Mouse (Mus musculus): ENCODE data around the gene Rasa3. TPM values are rescaled to one million over a fixed set of nuclear protein-coding genes. Genes with fewer than 3 reads are reported as not detected.

Gene Rasa3
- polyA plus RNA-seq, 1 experiment: 39.6 TPM

GRCm38 (mm10) chr8:13605920-13606480, 71.4 kb downstream of the Rasa3 start:
- Histone ChIP-seq H3K79me2 (ENCODE audit: control insufficient read depth, insufficient read depth) (no peaks in the 10 kb centered on the region), H3K4me3 (no peak overlapping the region), H3K36me3 (ENCODE audit: control insufficient read depth, insufficient read depth) (peaks cover 21% of the 10 kb centered on the region), H3K4me2 (ENCODE audit: low read depth) (no peak overlapping the region), H3ac (ENCODE audit: control insufficient read depth, insufficient read length) (no peak overlapping the region), H3K27me3 (ENCODE audit: control insufficient read depth, insufficient read depth, insufficient read length) (no peaks in the 10 kb centered on the region)
- TF ChIP-seq TCF12 (IDR thresholded peaks at IDR 0.05; ENCODE audit: insufficient read depth, poor library complexity, severe bottlenecking) (no peak), USF1 (IDR thresholded peaks at IDR 0.05; ENCODE audit: low read depth) (no peak), REST (IDR thresholded peaks at IDR 0.05; ENCODE audit: insufficient read depth, insufficient read length) (no peak), E2F4 (IDR thresholded peaks at IDR 0.05; ENCODE audit: insufficient read depth) (no peak), TCF3 (IDR thresholded peaks at IDR 0.05; ENCODE audit: insufficient read length, low read depth) (no peak), POLR2A (IDR thresholded peaks at IDR 0.05; ENCODE audit: insufficient read length, low read depth) (no peak), SRF (IDR thresholded peaks at IDR 0.05; ENCODE audit: control insufficient read depth, insufficient read length, low read depth) (no peak), CEBPB (IDR thresholded peaks at IDR 0.05; ENCODE audit: insufficient read depth, poor library complexity, severe bottlenecking) (no peak), MAX (IDR thresholded peaks at IDR 0.05; ENCODE audit: low read depth) (no peak)

- TF ChIP-seq POLR2AphosphoS2 (IDR thresholded peaks at IDR 0.05; ENCODE audit: insufficient read length, low read depth) (no peak), MYOG (IDR thresholded peaks at IDR 0.05; ENCODE audit: control insufficient read depth in 1 of 3, insufficient read depth in 1 of 3, insufficient read length in 2 of 3, low read depth in 2 of 3) (no peak), REST (IDR thresholded peaks at IDR 0.05; ENCODE audit: insufficient read depth, insufficient read length) (no peak), TCF12 (IDR thresholded peaks at IDR 0.05; ENCODE audit: insufficient read depth, poor library complexity, severe bottlenecking) (no peak), USF1 (IDR thresholded peaks at IDR 0.05; ENCODE audit: low read depth) (no peak), E2F4 (IDR thresholded peaks at IDR 0.05; ENCODE audit: insufficient read depth) (no peak), CEBPB (IDR thresholded peaks at IDR 0.05; ENCODE audit: insufficient read depth, poor library complexity, severe bottlenecking) (no peak), SRF (IDR thresholded peaks at IDR 0.05; ENCODE audit: control insufficient read depth, insufficient read length, low read depth) (no peak), POLR2A (IDR thresholded peaks at IDR 0.05; ENCODE audit: insufficient read length, low read depth) (no peak)
- no peaks in the 10 kb centered on the region for H3K79me2 ChIP-seq (ENCODE audit: control insufficient read depth, insufficient read depth)
- no peaks in the 10 kb centered on the region for H3K27me3 ChIP-seq (ENCODE audit: control insufficient read depth, insufficient read depth, insufficient read length)
- no peak overlapping the region for H3K4me2 ChIP-seq (ENCODE audit: low read depth)
- H3K4me3 ChIP-seq: no peak overlapping the region
- H3K36me3 ChIP-seq (ENCODE audit: control insufficient read depth, insufficient read depth): peaks cover 21% of the 10 kb centered on the region
- H3ac ChIP-seq (ENCODE audit: control insufficient read depth, insufficient read length): no peak overlapping the region
Observed at GRCm38 (mm10) chr8:13602621-13603020, 74.8 kb downstream of the Rasa3 start.

GRCm38 (mm10) chr8:13601166-13601565, 76.2 kb downstream of the Rasa3 start:
- Histone ChIP-seq H3K4me2 (ENCODE audit: low read depth) (no peak overlapping the region), H3K36me3 (ENCODE audit: control insufficient read depth, insufficient read depth) (peaks cover 26% of the 10 kb centered on the region), H3K27me3 (ENCODE audit: control insufficient read depth, insufficient read depth, insufficient read length) (no peaks in the 10 kb centered on the region), H3ac (ENCODE audit: control insufficient read depth, insufficient read length) (no peak overlapping the region), H3K79me2 (ENCODE audit: control insufficient read depth, insufficient read depth) (no peaks in the 10 kb centered on the region), H3K4me3 (no peak overlapping the region)
- no peak for TF ChIP-seq CEBPB (IDR thresholded peaks at IDR 0.05; ENCODE audit: insufficient read depth, poor library complexity, severe bottlenecking)
- TF ChIP-seq MYOG (IDR thresholded peaks at IDR 0.05; ENCODE audit: control insufficient read depth in 1 of 3, insufficient read depth in 1 of 3, insufficient read length in 2 of 3, low read depth in 2 of 3): no peak
- no peak for TF ChIP-seq USF1 (IDR thresholded peaks at IDR 0.05; ENCODE audit: low read depth)
- TF ChIP-seq E2F4 (IDR thresholded peaks at IDR 0.05; ENCODE audit: insufficient read depth): no peak
- no peak for TF ChIP-seq TCF12 (IDR thresholded peaks at IDR 0.05; ENCODE audit: insufficient read depth, poor library complexity, severe bottlenecking)
- no peak for TF ChIP-seq TCF3 (IDR thresholded peaks at IDR 0.05; ENCODE audit: insufficient read length, low read depth)
- no peak for TF ChIP-seq SRF (IDR thresholded peaks at IDR 0.05; ENCODE audit: control insufficient read depth, insufficient read length, low read depth)
- no peak for TF ChIP-seq REST (IDR thresholded peaks at IDR 0.05; ENCODE audit: insufficient read depth, insufficient read length)
- TF ChIP-seq POLR2AphosphoS2 (IDR thresholded peaks at IDR 0.05; ENCODE audit: insufficient read length, low read depth): no peak

GRCm38 (mm10) chr8:13600716-13601115, 76.7 kb downstream of the Rasa3 start:
- H3K36me3 ChIP-seq (ENCODE audit: control insufficient read depth, insufficient read depth): peaks cover 26% of the 10 kb centered on the region
- no peaks in the 10 kb centered on the region for H3K27me3 ChIP-seq (ENCODE audit: control insufficient read depth, insufficient read depth, insufficient read length)
- no peak for TF ChIP-seq MAX (IDR thresholded peaks at IDR 0.05; ENCODE audit: low read depth)
- no peaks in the 10 kb centered on the region for H3K79me2 ChIP-seq (ENCODE audit: control insufficient read depth, insufficient read depth)
- no peak overlapping the region for H3K4me2 ChIP-seq (ENCODE audit: low read depth)
- no peak overlapping the region for H3ac ChIP-seq (ENCODE audit: control insufficient read depth, insufficient read length)
- H3K4me3 ChIP-seq: no peak overlapping the region

GRCm38 (mm10) chr8:13600204-13600603, 77.2 kb downstream of the Rasa3 start:
- TF ChIP-seq TCF3 (IDR thresholded peaks at IDR 0.05; ENCODE audit: insufficient read length, low read depth) (no peak), USF1 (IDR thresholded peaks at IDR 0.05; ENCODE audit: low read depth) (no peak), MAX (IDR thresholded peaks at IDR 0.05; ENCODE audit: low read depth) (no peak), TCF12 (IDR thresholded peaks at IDR 0.05; ENCODE audit: insufficient read depth, poor library complexity, severe bottlenecking) (no peak), SRF (IDR thresholded peaks at IDR 0.05; ENCODE audit: control insufficient read depth, insufficient read length, low read depth) (no peak), E2F4 (IDR thresholded peaks at IDR 0.05; ENCODE audit: insufficient read depth) (no peak), MYOD1 (IDR thresholded peaks at IDR 0.05; ENCODE audit: control insufficient read depth in 1 of 3, insufficient read length in 2 of 3, low read depth in 2 of 3) (no peak), POLR2AphosphoS2 (IDR thresholded peaks at IDR 0.05; ENCODE audit: insufficient read length, low read depth) (no peak), REST (IDR thresholded peaks at IDR 0.05; ENCODE audit: insufficient read depth, insufficient read length) (no peak)
- Histone ChIP-seq H3ac (ENCODE audit: control insufficient read depth, insufficient read length) (no peak overlapping the region), H3K27me3 (ENCODE audit: control insufficient read depth, insufficient read depth, insufficient read length) (no peaks in the 10 kb centered on the region), H3K4me2 (ENCODE audit: low read depth) (no peak overlapping the region), H3K79me2 (ENCODE audit: control insufficient read depth, insufficient read depth) (no peaks in the 10 kb centered on the region), H3K36me3 (ENCODE audit: control insufficient read depth, insufficient read depth) (peaks cover 26% of the 10 kb centered on the region), H3K4me3 (no peak overlapping the region)
